Mouse (Mus musculus) brown adipose tissue, adult 24 weeks (tissue): ENCODE data around the gene Eef1akmt2. TPM values are rescaled to one million over a fixed set of nuclear protein-coding genes. Genes with fewer than 3 reads are reported as not detected.
A peak's percentile ranks its signal among the peaks of the same experiment; 100 is the strongest.

Source experiments
- H3K27ac ChIP-seq: fragments of 200-500 bp; replicated peaks from 2 replicates; pipeline ENCODE4 v1.5.1; 2012; ENCODE audit warnings: low read depth, mild to moderate bottlenecking, low read length
- H3K4me1 ChIP-seq: fragments of 200-500 bp; 2 replicates; pipeline ENCODE4 v1.6.1; 2012; ENCODE audit warnings: low read length, mixed read lengths; ENCODE audit not compliant: control insufficient read depth, insufficient read depth, insufficient read length
- H3K4me3 ChIP-seq: fragments of 200-500 bp; 2 replicates; pipeline ENCODE4 v1.5.1; 2012; ENCODE audit warnings: low read depth, mild to moderate bottlenecking, low read length, moderate library complexity; ENCODE audit not compliant: insufficient read depth
- polyA plus RNA-seq: library from polyadenylated mRNA; stranded (reverse); fragments of >200 nt; gene quantifications from 2 replicates; pipeline ENCODE4 v1.2.4, GENCODE M21; 2012; ENCODE audit not compliant: missing spikeins, insufficient read depth, insufficient read length

The Eef1akmt2 gene
- polyA plus RNA-seq = 28.0 and 35.9 TPM in 2 replicates

DNA sequence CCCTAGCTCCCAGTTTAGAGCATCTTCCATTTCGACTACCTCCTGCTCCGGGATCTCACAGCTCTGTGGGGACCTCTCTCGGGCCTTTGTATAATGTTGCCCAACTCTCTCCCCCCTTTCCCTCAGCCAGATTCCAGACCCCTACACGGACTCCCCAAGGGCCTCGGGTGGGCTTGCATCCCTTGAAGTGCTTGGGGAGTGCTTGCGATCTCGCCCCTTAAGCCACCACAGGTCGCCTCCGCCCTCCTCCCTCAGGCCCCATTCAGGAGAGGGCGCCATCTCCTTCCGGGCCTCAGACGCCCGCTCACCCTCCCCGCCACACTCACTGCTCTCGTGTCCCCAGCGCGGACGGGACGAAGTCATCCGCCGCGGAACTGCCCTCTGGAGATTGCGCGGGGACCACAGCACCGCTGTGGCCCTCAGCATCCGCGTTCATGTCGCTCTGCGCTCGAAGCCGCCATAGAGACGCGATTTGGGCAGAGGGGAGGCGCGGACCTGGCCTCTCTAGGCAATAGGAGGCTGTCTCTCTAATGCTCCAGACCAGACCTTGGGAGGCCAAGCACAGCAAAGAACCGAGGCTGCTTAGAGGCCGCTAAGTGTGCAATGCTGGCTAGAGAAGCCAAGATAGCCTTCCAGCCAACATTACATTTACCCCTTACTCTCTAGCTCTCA lies at the start of gene Eef1akmt2:
TSS of gene Eef1akmt2 (minus strand) at position 501 of the 672 bp plus-strand sequence.
- Histone ChIP-seq H3K27ac (peak within 1 kb of the TSS; percentile 98), H3K4me1 (no peaks in the 10 kb centered on the region), H3K4me3 (peak within 1 kb of the TSS; percentile 98)

- Histone ChIP-seq H3K27ac (no peak overlapping the region), H3K4me3 (no peak overlapping the region)
Observed at GRCm38 (mm10) chr7:132900826-132901531, 48.5 kb upstream of the Eef1akmt2 start.

GRCm38 (mm10) chr7:132898234-132898633 lies 45.8 kb upstream of the Eef1akmt2 start:
- no peak overlapping the region for H3K27ac ChIP-seq
- no peak overlapping the region for H3K4me3 ChIP-seq
- peaks cover 10% of the 10 kb centered on the region for H3K4me1 ChIP-seq

More at GRCm38 (mm10) chr7:132900826-132901531, 48.5 kb upstream of the Eef1akmt2 start:
- no peaks in the 10 kb centered on the region for H3K4me1 ChIP-seq

- Histone ChIP-seq H3K27ac (peak overlapping the region; percentile 87; the same call in 1 of the 2 replicates), H3K4me1 (peaks cover 10% of the 10 kb centered on the region), H3K4me3 (no peak overlapping the region)
Observed at GRCm38 (mm10) chr7:132897258-132897657, 44.8 kb upstream of the Eef1akmt2 start.

- Histone ChIP-seq H3K27ac (peak overlapping the region; percentile 87), H3K4me3 (0 out of 2 replicates have a peak overlapping the region, but pooled peaks have one; percentile 28), H3K4me1 (peaks cover 10% of the 10 kb centered on the region)
Observed at GRCm38 (mm10) chr7:132896206-132896815, 43.8 kb upstream of the Eef1akmt2 start.

DNA sequence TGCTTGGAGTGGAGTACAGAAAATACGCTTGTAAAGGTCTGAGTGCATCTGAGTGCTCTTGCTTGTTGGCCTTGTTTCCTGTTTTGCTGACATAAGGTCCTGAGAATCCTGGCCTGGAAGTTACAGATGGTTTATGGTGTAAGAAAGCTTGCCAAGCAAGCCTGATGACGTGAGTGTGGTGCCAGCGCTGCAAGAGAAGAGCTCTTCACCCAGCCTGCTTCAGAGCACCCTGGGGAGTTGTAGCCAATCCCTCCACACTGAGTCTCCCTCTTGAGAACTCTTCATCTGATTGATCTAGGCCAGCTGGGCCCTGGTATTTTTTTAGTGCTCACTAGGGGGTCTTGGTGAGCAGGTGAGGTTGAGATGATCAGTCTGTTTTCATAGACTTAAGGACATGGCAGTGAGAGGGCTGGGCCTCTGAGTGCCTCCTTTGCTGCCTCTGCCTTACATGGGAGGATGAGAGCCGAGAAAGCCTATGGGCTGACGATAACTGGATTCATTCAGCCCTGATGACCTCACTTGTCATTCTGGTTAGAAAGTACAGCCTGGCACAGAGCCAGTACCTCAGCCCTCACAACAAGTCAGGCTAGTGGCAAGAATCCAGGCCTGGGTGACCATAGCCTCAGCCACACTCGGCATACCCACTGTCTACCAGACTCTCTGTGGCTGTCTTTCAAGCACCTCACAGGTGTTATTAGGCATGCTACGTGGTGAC lies 42.5 kb upstream of the Eef1akmt2 start:
- H3K27ac ChIP-seq = peak overlapping the region; percentile 80
- no peak overlapping the region for H3K4me3 ChIP-seq
- peaks cover 10% of the 10 kb centered on the region for H3K4me1 ChIP-seq

- Histone ChIP-seq H3K4me3 (no peak overlapping the region), H3K4me1 (peaks cover 10% of the 10 kb centered on the region), H3K27ac (no peak overlapping the region)
Observed at GRCm38 (mm10) chr7:132893336-132893735, 40.9 kb upstream of the Eef1akmt2 start.

DNA sequence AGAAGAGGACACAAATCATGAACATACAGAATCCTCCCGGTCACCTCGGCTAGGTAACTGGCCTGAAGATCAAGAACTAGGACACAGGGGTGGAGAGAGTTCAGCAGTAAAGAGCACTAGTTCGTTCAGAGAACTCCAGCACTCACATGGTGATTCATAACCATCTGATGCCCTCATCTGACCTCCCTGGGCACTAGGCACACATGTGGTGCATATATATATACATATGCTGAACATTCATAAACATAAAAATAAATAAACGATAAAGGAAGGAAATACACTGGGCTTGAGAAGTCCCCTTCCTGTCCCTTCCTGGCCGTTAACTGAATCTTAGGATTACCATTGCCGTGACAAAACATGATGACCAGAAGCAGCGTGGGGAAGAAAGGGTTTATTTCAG lies 40.3 kb upstream of the Eef1akmt2 start:
- H3K4me3 ChIP-seq = no peak overlapping the region
- peaks cover 10% of the 10 kb centered on the region for H3K4me1 ChIP-seq
- no peak overlapping the region for H3K27ac ChIP-seq

DNA sequence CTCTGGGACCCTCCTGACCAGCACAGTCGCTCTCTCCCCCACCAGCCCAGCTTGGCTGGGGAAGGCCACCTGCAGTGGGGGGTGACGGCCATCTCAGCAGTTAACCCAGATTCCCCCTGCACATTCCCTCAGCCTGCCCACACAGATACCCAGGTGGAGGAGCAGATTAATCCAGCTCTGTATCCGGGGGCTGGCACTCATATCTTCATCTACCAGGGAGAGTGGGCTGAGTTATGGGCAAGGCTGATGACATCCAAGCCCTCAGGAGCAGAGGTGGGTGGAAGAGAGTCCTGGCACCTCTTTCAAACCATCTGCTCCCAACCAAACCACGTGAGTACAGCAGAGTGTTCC lies 39.8 kb upstream of the Eef1akmt2 start:
- Histone ChIP-seq H3K4me3 (no peak overlapping the region), H3K4me1 (peaks cover 10% of the 10 kb centered on the region), H3K27ac (no peak overlapping the region)

DNA sequence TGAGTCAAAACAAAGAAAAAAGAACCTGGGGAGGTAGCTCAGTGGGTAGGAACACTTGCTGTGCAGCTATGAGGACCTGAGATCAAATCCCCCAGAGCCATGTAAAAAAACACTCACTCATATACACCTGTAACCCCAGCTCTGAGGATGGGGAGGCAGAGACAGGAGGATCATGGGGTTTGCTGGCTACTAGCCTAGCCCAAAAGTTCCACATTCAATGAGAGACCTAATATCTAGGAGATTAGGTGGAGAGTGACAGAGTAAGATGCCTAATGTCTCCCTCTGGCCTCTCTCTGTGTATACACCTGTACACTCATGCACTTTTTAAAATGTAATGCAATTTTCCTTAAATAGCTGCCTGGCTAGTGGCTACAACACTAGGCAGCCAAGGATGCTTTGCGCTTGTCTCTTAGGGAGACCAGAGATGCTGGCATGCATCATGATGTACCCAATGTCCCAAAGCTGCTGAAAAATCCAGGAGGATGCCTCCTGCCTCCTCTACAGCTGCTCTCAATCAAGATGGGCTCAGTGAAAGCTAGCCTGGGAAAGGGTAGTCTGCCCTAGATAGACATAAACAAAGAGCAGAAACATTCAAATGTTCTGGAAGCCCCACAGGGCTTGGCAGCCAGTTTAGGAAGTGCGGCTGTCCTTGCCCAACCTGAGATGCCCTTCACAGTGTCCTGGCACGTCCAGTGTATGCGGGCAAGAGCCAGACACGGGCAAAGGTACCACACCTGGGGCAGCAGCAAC lies 39.3 kb upstream of the Eef1akmt2 start:
- H3K4me3 ChIP-seq = no peak overlapping the region
- no peak overlapping the region for H3K27ac ChIP-seq
- H3K4me1 ChIP-seq = peaks cover 10% of the 10 kb centered on the region

GRCm38 (mm10) chr7:132890201-132890600 lies 37.7 kb upstream of the Eef1akmt2 start:
- no peak overlapping the region for H3K4me3 ChIP-seq
- H3K27ac ChIP-seq = no peak overlapping the region
- H3K4me1 ChIP-seq = peaks cover 2% of the 10 kb centered on the region

- H3K4me1 ChIP-seq = no peaks in the 10 kb centered on the region; the same call in 1 of the 2 replicates
Observed at GRCm38 (mm10) chr7:132889691-132890090, 37.2 kb upstream of the Eef1akmt2 start.

DNA sequence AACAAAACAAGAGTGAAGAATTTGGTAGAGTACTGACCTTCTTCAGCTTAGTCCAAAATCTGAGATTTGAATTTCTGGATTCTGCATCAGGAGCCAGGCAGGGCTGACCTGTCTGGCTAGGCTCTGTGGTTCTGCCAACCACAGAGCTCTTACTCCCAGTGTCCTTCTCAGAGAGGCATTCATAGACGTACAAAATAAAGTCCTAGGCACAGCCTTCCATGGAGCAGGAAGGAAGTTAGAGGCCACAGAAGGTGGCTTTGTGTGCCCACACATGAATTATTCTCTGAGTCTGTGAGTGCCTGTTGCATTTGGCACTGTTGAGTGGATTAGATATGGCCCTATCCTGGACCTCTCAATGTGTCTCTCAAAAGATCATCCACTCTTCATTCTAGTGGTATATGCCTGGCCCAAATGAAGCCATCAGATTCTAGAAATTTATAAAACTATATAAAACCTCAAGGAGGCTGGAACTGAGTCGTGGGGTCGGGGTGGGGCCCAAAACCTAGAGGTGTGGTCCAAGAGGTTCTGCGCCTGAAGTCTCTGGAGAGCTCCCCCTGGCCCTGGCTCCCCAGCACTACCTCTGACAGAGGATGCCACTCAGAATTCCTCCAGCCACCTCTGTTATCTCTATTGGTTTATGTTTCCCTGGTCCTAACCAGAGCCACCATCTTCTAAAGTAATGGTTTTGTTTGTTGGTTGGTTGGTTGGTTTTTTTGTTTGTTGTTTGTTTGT lies 36.2 kb upstream of the Eef1akmt2 start:
- H3K4me1 ChIP-seq = no peaks in the 10 kb centered on the region
- no peak overlapping the region for H3K4me3 ChIP-seq
- no peak overlapping the region for H3K27ac ChIP-seq

More at GRCm38 (mm10) chr7:132889691-132890090, 37.2 kb upstream of the Eef1akmt2 start:
- no peak overlapping the region for H3K27ac ChIP-seq
- no peak overlapping the region for H3K4me3 ChIP-seq

GRCm38 (mm10) chr7:132888052-132888451 lies 35.6 kb upstream of the Eef1akmt2 start:
- Histone ChIP-seq H3K27ac (no peak overlapping the region), H3K4me3 (no peak overlapping the region), H3K4me1 (no peaks in the 10 kb centered on the region)
